Mouse (Mus musculus) telencephalon, adult 2 months (tissue): ENCODE measurements at regions not wholly inside any gene's neighbourhood (a gene's known extent, or its start where the extent isn't known, plus 50 kb on each side); places are given as distances from the start of the nearest gene placed in this dataset.

ENCODE experiments used
- DNase-seq: peaks from one replicate; pipeline ENCODE4 v3.0.0-alpha.2; 2011; ENCODE audit warnings: low read depth, low spot score

GRCm38 (mm10) chr2:160192661-160193060 is 141.3 kb downstream of the Gm826 start:
- DNase-seq: no peak

- no peak for DNase-seq
Observed at GRCm38 (mm10) chr2:160186106-160186505, 147.9 kb downstream of the Gm826 start.

GRCm38 (mm10) chr2:160170975-160171515 is 162.9 kb downstream of the Gm826 start:
- no peak for DNase-seq

- no peak for DNase-seq
Observed at GRCm38 (mm10) chr2:160158599-160159261, 175.2 kb downstream of the Gm826 start.

- DNase-seq: no peak
Observed at GRCm38 (mm10) chr2:160153781-160154180, 180.2 kb downstream of the Gm826 start.

- peak; percentile 38 for DNase-seq
Observed at GRCm38 (mm10) chr2:160152101-160152500, 181.9 kb downstream of the Gm826 start.

- no peak for DNase-seq
Observed at GRCm38 (mm10) chr2:160148936-160149335, 185.0 kb downstream of the Gm826 start.

- DNase-seq: no peak
Observed at GRCm38 (mm10) chr2:160148516-160148915, 185.4 kb downstream of the Gm826 start.

GRCm38 (mm10) chr2:160148031-160148430 is 185.9 kb downstream of the Gm826 start:
- DNase-seq: no peak

GRCm38 (mm10) chr2:160140166-160140740 is 193.7 kb downstream of the Gm826 start:
- no peak for DNase-seq

- DNase-seq: no peak
Observed at GRCm38 (mm10) chr2:160138091-160138490, 195.9 kb downstream of the Gm826 start.

- DNase-seq: no peak
Observed at GRCm38 (mm10) chr2:160131797-160132196, 202.2 kb downstream of the Gm826 start.

- DNase-seq: no peak
Observed at GRCm38 (mm10) chr2:160131386-160131785, 202.6 kb downstream of the Gm826 start.

- DNase-seq: no peak
Observed at GRCm38 (mm10) chr2:160117148-160117547, 216.8 kb downstream of the Gm826 start.

GRCm38 (mm10) chr2:160111176-160111692 is 222.7 kb downstream of the Gm826 start:
- no peak for DNase-seq

GRCm38 (mm10) chr2:160093078-160093477 is 240.9 kb downstream of the Gm826 start:
- no peak for DNase-seq

GRCm38 (mm10) chr2:160085999-160086398 is 248.0 kb downstream of the Gm826 start:
- no peak for DNase-seq

- DNase-seq: no peak
Observed at GRCm38 (mm10) chr2:160083674-160084073, 250.3 kb downstream of the Gm826 start.

- no peak for DNase-seq
Observed at GRCm38 (mm10) chr2:160082106-160082653, 251.8 kb downstream of the Gm826 start.

- DNase-seq: no peak
Observed at GRCm38 (mm10) chr2:160075694-160076093, 258.3 kb downstream of the Gm826 start.

- DNase-seq: no peak
Observed at GRCm38 (mm10) chr2:160070441-160070840, 263.5 kb downstream of the Gm826 start.

- DNase-seq: no peak
Observed at GRCm38 (mm10) chr2:160068772-160069171, 265.2 kb downstream of the Gm826 start.

- no peak for DNase-seq
Observed at GRCm38 (mm10) chr2:160067904-160068303, 266.1 kb downstream of the Gm826 start.
